Mouse (Mus musculus) gastrocnemius, postnatal 4 days (tissue): ENCODE results near the gene Dbf4. TPM values are rescaled to one million over a fixed set of nuclear protein-coding genes. Genes with fewer than 3 reads are reported as not detected.
A peak's percentile ranks its signal among the peaks of the same experiment; 100 is the strongest.

Experiments
- DNase-seq, 2 experiments: peaks; one replicate each; pipeline ENCODE4 v3.0.0; 2021 to 2022; ENCODE audit warnings: low spot score in 2 of 2, mixed read lengths in 2 of 2
- long read RNA-seq, 2 experiments: library from polyadenylated mRNA; stranded (forward); transcript quantifications; one replicate each; pipeline ENCODE4 v2.0.0; 2021
- total RNA-seq, 2 experiments: library from RNA; stranded (reverse); gene quantifications; 2 replicates each; pipeline ENCODE4 v1.2.3; 2021

The Dbf4 gene
- total RNA-seq: 10 to 100 TPM; 12.1 to 13.0 TPM
- long read RNA-seq, experiment 1, transcript Dbf4-207 (12 exons, 2,402 nt): major isoform, 6 of 13 reads
- long read RNA-seq, experiment 1, partial matches to known transcripts: 0 of 13 reads
- long read RNA-seq, experiment 1, other reads (novel, unspliced or antisense): 5 of 13 reads
- long read RNA-seq, experiment 2, transcript Dbf4-207 (12 exons, 2,402 nt): major isoform, 10 of 12 reads
- long read RNA-seq, experiment 2, partial matches to known transcripts: 0 of 12 reads
- long read RNA-seq, experiment 2, other reads (novel, unspliced or antisense): 2 of 12 reads

DNA sequence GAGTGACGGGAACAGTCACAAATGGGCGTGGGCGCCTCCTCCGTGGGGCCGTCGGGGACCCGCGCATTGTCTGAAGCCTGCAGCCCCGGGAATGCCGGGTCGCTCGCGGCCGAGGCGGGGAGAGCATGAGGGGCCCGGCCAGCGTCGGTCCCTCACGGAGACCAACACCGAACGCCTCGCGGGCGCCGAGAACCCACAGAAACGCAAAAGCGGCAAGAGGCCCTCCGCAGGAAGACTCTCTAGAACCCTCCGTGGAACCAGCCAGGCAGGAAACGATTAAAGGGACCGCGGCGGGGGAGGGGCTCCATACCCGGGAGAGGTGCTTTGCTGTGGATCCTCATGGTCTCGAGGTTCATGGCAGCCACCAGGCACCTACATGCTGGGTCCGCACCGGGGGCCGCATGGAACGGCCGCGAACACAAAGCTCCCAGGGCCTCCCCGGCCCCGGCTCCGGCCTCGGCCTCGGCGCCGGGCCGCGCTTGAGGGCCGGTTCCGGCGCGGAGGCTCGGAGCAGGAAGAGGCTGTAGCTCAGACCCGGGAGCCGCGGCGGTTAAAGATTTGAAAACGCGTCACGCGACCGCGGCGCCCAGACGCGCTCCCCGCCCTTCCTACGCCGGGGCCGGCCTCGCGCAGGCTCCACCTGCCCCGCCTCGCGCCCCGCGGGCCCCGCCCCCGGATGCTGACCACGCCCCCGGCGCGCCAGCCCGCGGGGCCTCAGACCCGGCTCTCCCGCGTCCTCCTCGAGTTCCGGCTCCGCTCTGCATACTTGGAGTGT, at the start of gene Dbf4, which contains the start of gene Slc25a40:
Gene Dbf4, minus strand, starts transcription at position 560 of the 775 bp plus-strand sequence.
Gene Slc25a40, plus strand, starts transcription at position 694 of the 775 bp plus-strand sequence.
- DNase-seq: peak; percentile 92 to 93

DNA sequence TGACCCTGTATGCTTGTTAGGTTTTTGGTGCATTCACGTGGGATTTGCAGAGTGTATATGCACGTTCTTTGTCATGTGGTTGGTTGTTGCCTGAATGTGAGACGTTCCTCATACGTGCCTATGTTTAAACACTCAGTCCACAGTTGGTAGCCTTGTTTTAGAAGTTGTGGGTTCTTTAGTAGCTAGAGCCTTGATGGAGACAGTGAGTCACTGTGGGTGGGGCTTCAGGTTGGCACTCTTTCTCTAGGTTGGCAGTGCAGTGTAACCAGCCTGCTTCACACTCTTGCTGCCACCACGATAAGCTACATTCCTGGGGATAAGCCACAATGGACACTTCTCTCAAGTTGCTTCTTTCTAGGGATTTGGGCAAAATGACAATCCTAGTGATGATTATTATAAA, 34.0 kb upstream of the Dbf4 start:
- DNase-seq: no peak

GRCm38 (mm10) chr5:8455565-8455964, 33.0 kb upstream of the Dbf4 start:
- no peak for DNase-seq

- DNase-seq: no peak
Measured at GRCm38 (mm10) chr5:8439095-8439494, 16.6 kb upstream of the Dbf4 start.

- DNase-seq: no peak
Measured at GRCm38 (mm10) chr5:8437481-8438156, 15.1 kb upstream of the Dbf4 start.

GRCm38 (mm10) chr5:8425899-8426298, 3.4 kb upstream of the Dbf4 start:
- no peak for DNase-seq

DNA sequence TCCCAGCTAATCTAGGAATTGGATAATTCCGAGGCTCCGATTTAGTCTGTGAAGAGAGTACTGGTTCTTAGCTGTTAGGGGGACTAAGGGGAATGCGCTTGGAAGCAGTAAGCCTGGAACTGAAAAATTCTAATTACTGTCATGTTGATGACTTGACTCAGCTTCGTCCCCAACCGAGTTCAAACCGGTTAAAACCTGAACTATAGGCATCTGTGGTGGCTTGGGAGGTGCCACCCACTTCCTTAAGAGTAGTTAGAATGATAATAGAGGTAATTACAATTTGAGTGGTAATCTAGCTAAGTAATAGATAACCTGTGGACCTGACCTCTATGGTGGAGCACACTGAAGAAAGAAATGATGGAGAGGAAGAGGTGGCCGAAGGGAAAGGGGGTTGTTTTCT, 1.6 kb upstream of the Dbf4 start:
- no peak for DNase-seq

DNA sequence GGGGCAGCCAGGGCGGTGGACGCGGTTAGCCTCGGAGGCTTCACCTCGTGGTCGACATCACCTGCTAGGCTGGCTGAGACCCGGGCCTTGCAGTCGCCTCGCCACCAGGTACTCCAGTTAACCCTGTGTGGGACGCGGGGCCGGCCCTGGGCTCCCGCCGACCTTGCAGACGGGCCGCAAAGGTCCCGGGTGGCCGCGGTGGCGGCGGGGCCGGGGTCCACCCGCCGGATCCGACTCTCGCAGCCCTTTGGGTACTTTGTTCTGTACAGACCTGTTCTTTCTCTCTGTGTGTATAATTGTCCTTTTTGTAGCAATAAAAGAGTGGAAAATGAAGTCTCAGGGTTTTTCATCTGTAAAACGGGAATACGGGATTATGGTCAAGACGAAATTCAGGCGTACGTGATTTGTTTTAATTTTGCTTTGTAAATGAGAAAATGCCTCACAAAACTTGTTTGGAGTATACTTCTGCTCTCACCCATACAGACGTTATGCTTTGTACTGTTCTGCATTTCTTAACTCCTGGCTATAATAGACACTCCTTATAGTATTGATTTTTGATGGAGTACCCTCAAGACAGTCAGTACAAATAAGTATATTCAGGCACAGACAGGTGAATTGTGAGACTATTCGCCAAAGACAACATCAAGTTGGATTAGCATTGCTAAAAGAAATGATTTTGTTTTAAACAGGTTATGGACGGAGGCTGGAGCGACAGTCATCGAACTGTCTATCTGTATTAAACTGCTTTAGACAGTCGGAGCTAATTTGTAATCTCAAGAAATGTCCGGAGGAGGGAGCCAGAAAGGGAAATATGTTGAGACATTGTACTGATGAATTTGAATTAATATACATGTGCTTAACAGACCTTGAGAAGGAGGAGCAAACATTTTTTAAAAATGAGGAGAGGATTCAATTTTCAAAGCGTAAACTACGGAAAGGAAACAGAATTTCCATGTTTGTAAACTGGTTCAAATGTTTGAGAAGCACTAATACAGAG, 714 bp upstream of the Dbf4 start:
- no peak for DNase-seq

DNA sequence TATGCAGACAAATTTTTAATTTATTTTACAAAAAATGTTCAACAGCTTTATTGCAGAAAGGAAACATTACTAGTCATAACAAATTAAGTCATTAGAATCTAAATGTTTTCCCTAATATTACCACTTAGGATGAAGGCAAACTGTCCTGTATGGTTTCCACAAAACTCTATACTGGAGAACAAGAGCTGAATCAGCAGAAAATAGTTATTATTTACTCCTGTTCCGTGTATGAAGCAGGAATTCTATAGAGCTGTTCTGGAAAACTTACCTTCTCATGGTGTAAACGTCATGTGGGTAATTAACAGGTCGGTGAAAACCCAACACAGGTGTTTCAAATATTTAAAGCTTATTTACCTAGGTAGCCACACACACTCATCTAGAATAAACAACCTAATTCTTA, 1.1 kb downstream of the Dbf4 start:
- no peak for DNase-seq

DNA sequence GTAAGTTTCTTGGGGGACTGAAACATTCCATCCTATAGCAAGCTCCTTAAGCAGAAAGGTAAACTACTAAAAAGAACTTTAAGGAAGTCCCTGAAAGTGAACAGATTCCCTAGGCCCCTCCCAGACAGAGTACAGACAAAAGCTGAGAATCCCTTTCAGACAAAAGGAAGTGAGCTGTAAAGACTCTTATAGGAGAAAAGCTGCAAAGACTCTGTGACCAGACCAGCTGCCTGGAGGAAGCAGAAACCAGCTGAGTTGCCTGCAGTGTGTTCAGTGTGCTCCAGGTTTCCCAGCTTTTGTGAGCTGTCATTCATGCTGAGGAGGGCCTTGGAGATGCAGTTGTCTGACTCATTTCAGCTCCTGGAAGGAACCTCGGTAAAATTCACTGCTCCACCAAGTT, 5.1 kb downstream of the Dbf4 start:
- DNase-seq: no peak

- DNase-seq: no peak
Measured at GRCm38 (mm10) chr5:8416683-8417413, 5.7 kb downstream of the Dbf4 start.

- no peak for DNase-seq
Measured at GRCm38 (mm10) chr5:8408746-8409145, 13.8 kb downstream of the Dbf4 start.

DNA sequence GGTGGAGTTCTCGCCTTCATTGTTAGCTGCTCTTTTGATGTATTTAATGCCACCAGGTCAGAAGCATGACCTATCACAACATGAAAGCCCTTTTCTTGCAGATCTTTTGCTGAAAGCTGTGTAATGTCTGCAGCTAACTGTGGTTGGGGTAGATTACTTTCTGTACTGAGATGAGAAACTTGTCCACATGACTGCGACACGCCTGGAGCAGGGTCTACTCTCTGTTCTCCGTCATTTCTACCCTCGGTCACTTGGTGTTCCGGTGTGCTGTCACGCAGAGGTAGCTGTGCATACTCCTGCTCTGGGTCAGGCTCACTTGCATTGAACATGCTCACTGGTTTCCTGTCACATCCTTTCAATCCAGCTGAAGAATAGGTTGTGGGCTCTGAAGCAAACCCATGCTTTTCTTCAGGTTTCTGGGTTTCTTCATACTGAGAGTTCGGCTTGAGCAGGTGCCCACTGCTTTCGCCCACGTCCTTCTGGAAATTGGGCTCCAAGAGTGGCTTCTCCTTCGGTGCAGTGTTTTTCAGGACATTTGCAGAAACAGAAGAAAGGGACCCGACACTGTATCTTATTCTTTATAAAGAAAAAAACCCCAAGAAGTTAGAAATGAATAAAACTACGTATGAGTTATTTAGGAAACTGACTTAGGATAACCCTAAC, 24.8 kb downstream of the Dbf4 start:
- no peak for DNase-seq

GRCm38 (mm10) chr5:8393891-8394583, 28.5 kb downstream of the Dbf4 start:
- DNase-seq: no peak

DNA sequence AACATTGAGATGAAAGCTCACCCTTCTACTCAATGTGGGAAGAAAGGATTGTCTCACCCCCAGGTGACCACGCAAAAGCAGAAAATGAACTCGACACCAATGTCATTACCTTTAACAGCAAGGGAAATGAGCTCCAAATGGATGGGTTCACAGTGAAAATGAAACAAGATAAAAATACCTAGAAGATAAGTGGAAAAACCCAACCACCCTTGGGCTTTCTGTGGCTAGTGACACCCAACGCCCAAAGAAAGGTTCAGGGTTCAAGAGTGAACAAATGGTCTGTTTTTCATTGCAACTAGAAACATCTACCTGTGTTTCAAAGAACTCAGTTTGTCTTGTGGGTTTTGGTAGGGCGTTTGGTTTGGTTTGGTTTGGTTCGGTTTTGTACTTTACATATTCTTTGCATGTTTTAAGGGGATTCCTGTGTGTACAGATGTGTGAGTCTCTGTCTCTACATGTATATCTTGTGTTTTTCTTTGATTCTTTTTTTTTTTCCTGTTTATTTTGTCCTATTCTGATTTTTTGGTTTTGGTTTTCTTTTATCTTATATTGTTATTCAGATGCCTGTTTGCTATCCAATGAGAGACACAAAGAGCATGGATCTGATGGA, 48.1 kb downstream of the Dbf4 start:
- DNase-seq: no peak

- no peak for DNase-seq
Measured at GRCm38 (mm10) chr5:8373415-8373814, 49.1 kb downstream of the Dbf4 start.

DNA sequence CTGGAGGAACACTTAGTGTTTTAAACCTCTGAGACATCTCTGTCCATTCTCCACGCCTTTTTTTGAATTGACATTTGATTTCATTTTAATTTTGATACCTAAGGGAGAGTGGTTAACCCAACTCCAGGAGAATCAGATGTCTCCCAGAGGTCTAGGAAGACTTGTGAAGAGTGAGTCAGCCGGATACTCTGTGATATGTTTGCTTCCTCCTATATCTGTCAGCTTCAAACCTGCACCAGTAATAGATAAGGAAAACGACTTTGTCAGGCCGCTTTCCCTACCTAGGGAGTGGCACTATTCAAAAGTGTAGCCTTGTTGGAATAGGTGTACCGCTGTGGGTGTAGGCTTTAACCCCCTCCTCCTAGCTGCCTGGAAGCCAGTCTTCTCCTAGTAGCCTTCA, 53.7 kb downstream of the Dbf4 start:
- DNase-seq: no peak

DNA sequence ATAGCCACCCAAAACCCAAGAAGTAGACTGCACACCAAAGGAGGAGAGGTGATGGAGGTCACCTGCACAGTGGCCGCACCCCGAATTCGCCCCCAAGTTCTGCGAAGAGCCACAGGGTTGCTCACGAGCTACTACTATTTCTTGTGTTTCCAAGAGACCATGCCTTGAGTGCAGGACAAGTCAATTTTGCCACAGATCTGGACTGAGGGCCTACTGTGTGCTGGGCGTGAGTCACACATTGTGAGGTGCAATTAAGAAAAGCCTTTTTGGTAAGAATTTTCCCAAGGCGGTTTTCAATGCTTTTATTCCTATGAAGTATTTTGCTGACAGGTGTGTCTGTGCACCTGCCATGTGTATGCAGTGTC, 54.2 kb downstream of the Dbf4 start:
- DNase-seq: no peak
